Mouse (Mus musculus) liver, adult 2 months (tissue): Measurements from ENCODE around the gene Heg1.

Experiments
- CTCF ChIP-seq: fragments of 200-500 bp; IDR thresholded peaks from 2 replicates; pipeline ENCODE4 v1.5.1; 2011; ENCODE audit warnings: low read depth, low read length, control low read depth
- POLR2A ChIP-seq: fragments of 200-500 bp; IDR thresholded peaks from 2 replicates; pipeline ENCODE4 v1.6.1; 2011; ENCODE audit warnings: low read length, control low read depth; ENCODE audit not compliant: insufficient read depth; ENCODE audit errors: extremely low read depth

- TF ChIP-seq POLR2A (no peak), CTCF (no peak)
Measured at GRCm38 (mm10) chr16:33705258-33705657, 21.1 kb downstream of the Heg1 start.
